In genomic region chr7:80689221-80689591, GRCm38 (mm10) we compare ENCODE assay signal across 8 mouse cellular contexts. TPM values are rescaled to one million over a fixed set of nuclear protein-coding genes. Genes with fewer than 3 reads are reported as not detected.
DNase-seq lines count a peak whose midpoint lies in the region; ATAC-seq and TF ChIP-seq lines count a peak whose summit lies in the region.

No protein-coding gene starts in this region.

- peak overlapping the region; percentile 57 for H3K4me3 ChIP-seq in kidney, adult 2 months (ENCODE audit: insufficient read depth, low read depth, low read length)
- H3K4me3 ChIP-seq in forebrain, embryonic 13.5 days = peak overlapping the region; percentile 76
- peak overlapping the region; percentile 91 for H3K4me3 ChIP-seq in intestine, embryonic 15.5 days (replicated peaks)
- peak overlapping the region; percentile 76 for H3K4me3 ChIP-seq in midbrain, embryonic 12.5 days

- H3K4me2 ChIP-seq in forebrain, embryonic 13.5 days = peak overlapping the region; percentile 79
- H3K4me2 ChIP-seq in intestine, embryonic 15.5 days (replicated peaks) = peak overlapping the region; percentile 88
- H3K4me2 ChIP-seq in midbrain, embryonic 12.5 days (replicated peaks) = peak overlapping the region; percentile 67

- TF ChIP-seq CTCF in kidney, adult 2 months (conservative IDR thresholded peaks at IDR 0.05; ENCODE audit: insufficient read depth, insufficient read length, low read depth, low read length) = no peak

- H3K27ac ChIP-seq in kidney, adult 2 months (ENCODE audit: insufficient read depth, low read depth, low read length) = peak overlapping the region; percentile 40
- peak overlapping the region; percentile 92 for H3K27ac ChIP-seq in forebrain, embryonic 13.5 days
- H3K27ac ChIP-seq in intestine, embryonic 15.5 days = peak overlapping the region; percentile 97
- peak overlapping the region; percentile 96 for H3K27ac ChIP-seq in midbrain, embryonic 12.5 days (replicated peaks)

- no peak for TF ChIP-seq POLR2A in kidney, adult 2 months (IDR thresholded peaks at IDR 0.05; ENCODE audit: low read depth, low read length)

- H3K36me3 ChIP-seq in kidney, adult 2 months (ENCODE audit: control insufficient read depth, insufficient read depth, low read length) = no peaks in the 10 kb centered on the region
- H3K36me3 ChIP-seq in forebrain, embryonic 13.5 days (ENCODE audit: poor library complexity, severe bottlenecking) = no peaks in the 10 kb centered on the region
- no peaks in the 10 kb centered on the region for H3K36me3 ChIP-seq in intestine, embryonic 15.5 days
- no peaks in the 10 kb centered on the region for H3K36me3 ChIP-seq in midbrain, embryonic 12.5 days

- H3K4me1 ChIP-seq in kidney, adult 2 months (ENCODE audit: control insufficient read depth, insufficient read depth, low read length) = peaks cover 8% of the 10 kb centered on the region; the same call in 1 of the 2 replicates
- H3K4me1 ChIP-seq in forebrain, embryonic 13.5 days = peaks cover 22% of the 10 kb centered on the region
- H3K4me1 ChIP-seq in intestine, embryonic 15.5 days (replicated peaks) = peaks cover 9% of the 10 kb centered on the region
- peaks cover 14% of the 10 kb centered on the region for H3K4me1 ChIP-seq in midbrain, embryonic 12.5 days

- DNase-seq in kidney, adult 2 months = no peak
- DNase-seq in kidney, adult 18-20 months = no peak
- DNase-seq in MN1 (ENCODE audit: low spot score) = peak; percentile 55
- DNase-seq in retina, postnatal 1 day = no peak
- no peak for DNase-seq in left cerebral cortex, postnatal 10 days (ENCODE audit: extremely low spot score in 1 of 2, low spot score in 2 of 2)

- intact Hi-C loops in left cerebral cortex, postnatal 10 days (cut with DNase I) = loop anchor here (5.0 kb wide), 2 partner anchors 42 to 77 kb away; no protein-coding TSS in a partner anchor

- WGBS in kidney, adult 2 months = 17% methylated on average over 10 of the region's 10 CpGs
- 19% methylated on average over 10 of the region's 10 CpGs for WGBS in forebrain, embryonic 13.5 days
- 26% methylated on average over 10 of the region's 10 CpGs for WGBS in intestine, embryonic 15.5 days
- 21% methylated on average over 10 of the region's 10 CpGs for WGBS in midbrain, embryonic 12.5 days

- no peak; the same call in 1 of the 2 replicates for ATAC-seq in forebrain, embryonic 13.5 days
- 0 out of 2 replicates have a peak, but pooled peaks have one; percentile 2 for ATAC-seq in intestine, embryonic 15.5 days
- ATAC-seq in midbrain, embryonic 12.5 days (ENCODE audit: low FRiP score, low read depth) = no peak

- peak overlapping the region; percentile 89 for H3K9ac ChIP-seq in forebrain, embryonic 13.5 days
- H3K9ac ChIP-seq in intestine, embryonic 15.5 days = peak overlapping the region; percentile 94
- H3K9ac ChIP-seq in midbrain, embryonic 12.5 days (replicated peaks) = peak overlapping the region; percentile 95

- no peaks in the 10 kb centered on the region for H3K27me3 ChIP-seq in kidney, adult 2 months (replicated peaks; ENCODE audit: control insufficient read depth, insufficient read depth, low read length)
- H3K27me3 ChIP-seq in forebrain, embryonic 13.5 days = no peaks in the 10 kb centered on the region
- H3K27me3 ChIP-seq in intestine, embryonic 15.5 days (replicated peaks) = no peaks in the 10 kb centered on the region
- no peaks in the 10 kb centered on the region for H3K27me3 ChIP-seq in midbrain, embryonic 12.5 days

- H3K9me3 ChIP-seq in forebrain, embryonic 13.5 days (replicated peaks) = no peaks in the 10 kb centered on the region
- H3K9me3 ChIP-seq in intestine, embryonic 15.5 days = no peaks in the 10 kb centered on the region
- H3K9me3 ChIP-seq in midbrain, embryonic 12.5 days = no peaks in the 10 kb centered on the region

RNA-seq across cellular contexts. Expression of gene Crtc3, which starts 0.5 kb away (rescaled TPM):
- 13.2 and 13.3 TPM in 2 replicates for polyA plus RNA-seq in kidney, adult 2 months (2012; rRNA removed)
- polyA plus RNA-seq in forebrain, embryonic 13.5 days (2015; fragmentation: Nextera tagmentation; extraction: Ambion mirVana) = 10.3 and 11.5 TPM in 2 replicates
- 15.5 and 15.8 TPM in 2 replicates for polyA plus RNA-seq in intestine, embryonic 15.5 days (2015; fragmentation: Nextera tagmentation; extraction: Ambion mirVana)
- polyA plus RNA-seq in midbrain, embryonic 12.5 days (2016; fragmentation: Nextera tagmentation; extraction: Ambion mirVana) = 12.6 and 13.7 TPM in 2 replicates
- 10 to 100 TPM; 16.8 to 18.9 TPM for total RNA-seq in left cerebral cortex, postnatal 10 days (2021)

Comparison
In these comparisons a context has a peak if more than half of its experiments do, and no peak if none do; other contexts are left out.
1. H3K27ac ChIP-seq: peak in every context shown above with its lines; median percentile 97 in intestine, embryonic 15.5 days; 96 in midbrain, embryonic 12.5 days; 92 in forebrain, embryonic 13.5 days; 40 in kidney, adult 2 months.